Mouse (Mus musculus) heart, embryonic 11.5 days (tissue): Measurements from ENCODE around the gene Grin2b. TPM values are rescaled to one million over a fixed set of nuclear protein-coding genes. Genes with fewer than 3 reads are reported as not detected.

Experiments
- ATAC-seq: fragments of 200-750 bp; cut with Nextera tagmentation; replicated peaks from 2 replicates; pipeline ENCODE4 v1.8.0; 2017; ENCODE audit warnings: moderate library complexity; ENCODE audit not compliant: insufficient number of reproducible peaks, low FRiP score, low TSS enrichment
- H3K27ac ChIP-seq: fragments of 300-500 bp; sonication (generic); 2 replicates; pipeline ENCODE4 v1.5.1; 2014; ENCODE audit warnings: mild to moderate bottlenecking, low read depth, low read length
- H3K27me3 ChIP-seq: fragments of 300-500 bp; sonication (generic); 2 replicates; pipeline ENCODE4 v1.6.1; 2014; ENCODE audit warnings: mild to moderate bottlenecking, low read length, mixed read lengths; ENCODE audit not compliant: control insufficient read depth, insufficient read depth
- H3K36me3 ChIP-seq: fragments of 300-500 bp; sonication (generic); 2 replicates; pipeline ENCODE4 v1.6.1; 2014; ENCODE audit warnings: mild to moderate bottlenecking, low read length, moderate library complexity, mixed read lengths; ENCODE audit not compliant: control insufficient read depth, insufficient read depth
- H3K4me1 ChIP-seq: fragments of 300-500 bp; sonication (generic); 2 replicates; pipeline ENCODE4 v1.6.1; 2014; ENCODE audit warnings: low read length; ENCODE audit not compliant: control insufficient read depth, insufficient read depth
- H3K4me2 ChIP-seq: fragments of 300-500 bp; sonication (generic); 2 replicates; pipeline ENCODE4 v1.6.1; 2014; ENCODE audit warnings: mild to moderate bottlenecking, moderate library complexity
- H3K4me3 ChIP-seq: fragments of 300-500 bp; sonication (generic); 2 replicates; pipeline ENCODE4 v1.5.1; 2014; ENCODE audit warnings: low read depth, low read length
- H3K9ac ChIP-seq: fragments of 300-500 bp; sonication (generic); 2 replicates; pipeline ENCODE4 v1.6.1; 2014; ENCODE audit warnings: mild to moderate bottlenecking, low read depth, low read length, moderate library complexity
- H3K9me3 ChIP-seq: fragments of 300-500 bp; sonication (generic); replicated peaks from 2 replicates; pipeline ENCODE4 v1.6.1; 2016; ENCODE audit warnings: low read length; ENCODE audit not compliant: control insufficient read depth
- WGBS: fragments of 180-500 bp; shearing (Covaris S2); extraction: QIAGEN DNeasy Blood & Tissue Kit; methylation state at CpG from one replicate; pipeline ENCODE4 v1.1.7; 2014; ENCODE audit not compliant: insufficient replicate concordance; 5-methylcytosine and 5-hydroxymethylcytosine counted together
- polyA plus RNA-seq: library from polyadenylated mRNA; unstranded; fragments of >200 nt; fragmentation: Nextera tagmentation; extraction: Ambion mirVana; gene quantifications from 2 replicates; pipeline ENCODE4 v1.2.1, GENCODE M21; 2014

Grin2b gene
- polyA plus RNA-seq, 1 experiment from 2014 or later, result 0.04 TPM

GRCm38 (mm10) chr6:136122593-136122992 is 50.7 kb downstream of the Grin2b start:
- ATAC-seq, result no peak
- H3K36me3 ChIP-seq, result no peaks in the 10 kb centered on the region
- no peaks in the 10 kb centered on the region for H3K27me3 ChIP-seq
- H3K9ac ChIP-seq, result no peak overlapping the region
- no peaks in the 10 kb centered on the region for H3K4me1 ChIP-seq
- H3K27ac ChIP-seq, result no peak overlapping the region
- WGBS, result 73% methylated on average over 3 of the region's 3 CpGs
- H3K4me3 ChIP-seq, result no peak overlapping the region
- H3K4me2 ChIP-seq, result no peak overlapping the region
- H3K9me3 ChIP-seq, result no peaks in the 10 kb centered on the region

GRCm38 (mm10) chr6:136117390-136117789 is 55.9 kb downstream of the Grin2b start:
- Histone ChIP-seq H3K4me2 (no peak overlapping the region), H3K9me3 (no peaks in the 10 kb centered on the region), H3K4me1 (no peaks in the 10 kb centered on the region), H3K27me3 (no peaks in the 10 kb centered on the region), H3K36me3 (no peaks in the 10 kb centered on the region), H3K4me3 (no peak overlapping the region), H3K9ac (no peak overlapping the region), H3K27ac (no peak overlapping the region)
- no peak for ATAC-seq
- 78% methylated on average over 3 of the region's 3 CpGs for whole genome bisulfite sequencing

DNA sequence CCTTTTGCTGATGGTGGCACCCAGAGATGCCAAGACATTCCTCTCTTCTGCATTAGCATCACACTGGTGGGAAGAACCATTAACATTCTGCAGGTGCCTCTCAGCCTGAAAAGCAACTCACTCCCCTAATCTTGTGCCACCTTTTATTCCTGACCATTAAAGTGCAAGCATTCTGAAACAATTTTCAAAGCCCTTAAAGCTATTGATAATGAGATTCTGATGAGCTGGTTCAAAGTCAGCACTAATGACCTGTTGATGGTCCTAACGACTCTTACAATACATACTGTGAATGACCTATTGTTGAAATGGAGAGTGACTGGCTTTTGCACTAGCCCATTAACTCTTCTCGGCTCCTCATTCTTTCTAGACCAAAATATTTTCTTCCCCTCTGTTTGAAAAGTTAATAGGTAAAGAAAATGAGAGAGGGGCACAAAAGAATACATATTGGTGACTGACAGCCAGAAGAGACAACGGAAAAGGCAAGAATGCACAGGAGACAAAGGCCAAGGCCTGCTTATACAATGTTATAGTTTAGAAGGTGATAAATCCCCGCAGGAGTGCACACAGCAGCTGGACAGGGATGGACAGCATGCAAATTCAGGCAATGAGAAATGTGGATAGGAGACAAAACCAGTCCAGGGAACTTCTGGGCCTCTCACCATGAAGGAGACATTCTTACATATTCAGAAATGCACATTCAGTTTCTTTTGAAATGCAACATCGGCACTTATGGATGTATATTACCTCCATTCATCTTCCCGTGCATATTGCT is 59.5 kb downstream of the Grin2b start:
- no peaks in the 10 kb centered on the region for H3K36me3 ChIP-seq
- H3K9ac ChIP-seq, result no peak overlapping the region
- ATAC-seq, result no peak
- WGBS, result 65% methylated on average over 6 of the region's 6 CpGs
- H3K4me3 ChIP-seq, result no peak overlapping the region
- no peak overlapping the region for H3K4me2 ChIP-seq
- H3K27me3 ChIP-seq, result no peaks in the 10 kb centered on the region
- no peaks in the 10 kb centered on the region for H3K4me1 ChIP-seq
- H3K9me3 ChIP-seq, result no peaks in the 10 kb centered on the region
- no peak overlapping the region for H3K27ac ChIP-seq

DNA sequence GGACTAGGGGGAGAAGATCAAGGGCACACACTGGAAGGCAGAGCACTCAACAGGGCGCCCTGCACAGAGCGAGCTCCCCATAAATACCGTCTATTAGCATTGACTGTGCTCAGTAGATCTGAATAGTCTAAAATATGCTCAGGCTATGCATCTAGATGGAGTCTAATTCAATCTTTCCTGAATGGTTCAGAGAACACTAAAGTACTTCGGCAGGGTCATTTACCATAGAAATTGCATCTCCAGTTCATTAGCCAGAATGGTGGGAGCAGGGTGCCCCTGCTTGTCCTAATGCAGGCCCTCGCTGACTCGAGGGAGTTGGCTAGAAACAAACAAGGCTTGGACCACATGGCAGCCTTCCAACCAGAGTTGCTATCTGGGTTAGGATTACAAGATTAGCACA is 64.1 kb downstream of the Grin2b start:
- H3K27me3 ChIP-seq, result no peaks in the 10 kb centered on the region
- H3K4me3 ChIP-seq, result no peak overlapping the region
- no peak overlapping the region for H3K4me2 ChIP-seq
- 77% methylated on average over 6 of the region's 6 CpGs for WGBS
- no peak overlapping the region for H3K27ac ChIP-seq
- H3K36me3 ChIP-seq, result no peaks in the 10 kb centered on the region
- no peaks in the 10 kb centered on the region for H3K9me3 ChIP-seq
- H3K9ac ChIP-seq, result no peak overlapping the region
- H3K4me1 ChIP-seq, result no peaks in the 10 kb centered on the region
- no peak for ATAC-seq

DNA sequence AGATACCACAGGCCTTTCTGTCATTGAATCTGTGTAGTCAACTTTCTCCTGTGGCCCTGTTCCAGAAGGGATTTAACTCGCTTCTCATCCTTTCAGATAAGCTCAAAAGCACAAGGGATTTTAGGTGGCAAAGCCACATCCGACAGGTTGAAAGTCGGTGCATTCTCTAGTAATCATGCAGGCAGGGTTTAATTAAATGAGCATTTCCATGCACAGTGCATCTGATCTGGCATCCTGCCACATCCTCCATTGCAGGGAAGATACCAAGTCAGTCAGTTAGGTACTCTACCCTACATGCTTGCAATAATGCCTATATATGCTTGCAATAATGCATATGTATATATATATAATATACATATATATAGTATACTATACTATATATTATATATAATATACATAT is 64.8 kb downstream of the Grin2b start:
- 79% methylated on average over 3 of the region's 3 CpGs for WGBS
- Histone ChIP-seq H3K4me3 (no peak overlapping the region), H3K36me3 (no peaks in the 10 kb centered on the region)

DNA sequence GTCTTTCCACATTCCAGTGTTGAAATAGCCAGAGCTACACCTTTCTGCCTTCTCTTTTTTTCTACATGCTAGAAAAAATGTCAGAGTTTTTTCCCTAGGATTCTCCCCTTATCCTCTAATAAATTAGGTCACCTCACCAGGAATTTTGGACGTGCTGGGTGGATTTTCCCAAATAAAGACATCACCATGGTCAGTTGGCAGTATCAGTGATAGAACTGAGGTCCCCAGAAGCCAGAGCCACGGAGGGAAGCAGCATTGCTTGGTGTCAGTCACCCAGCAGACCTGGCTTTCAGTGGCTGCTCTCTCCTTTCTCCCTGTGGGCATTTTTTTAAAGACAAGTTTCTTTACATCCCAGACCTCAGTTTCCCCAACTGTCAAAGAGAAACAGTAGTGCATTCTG is 68.1 kb downstream of the Grin2b start:
- no peak overlapping the region for H3K4me2 ChIP-seq
- no peak for ATAC-seq
- no peaks in the 10 kb centered on the region for H3K27me3 ChIP-seq
- H3K9me3 ChIP-seq, result 0 out of 2 replicates have a peak, but pooled peaks cover 3% of the 10 kb centered on the region
- 67% methylated on average over 2 of the region's 2 CpGs for WGBS
- H3K4me3 ChIP-seq, result no peak overlapping the region
- H3K9ac ChIP-seq, result no peak overlapping the region
- no peaks in the 10 kb centered on the region for H3K36me3 ChIP-seq
- H3K4me1 ChIP-seq, result no peaks in the 10 kb centered on the region
- no peak overlapping the region for H3K27ac ChIP-seq

More for the DNA sequence above, 64.8 kb downstream of the Grin2b start:
- ATAC-seq, result no peak
- H3K9ac ChIP-seq, result no peak overlapping the region
- no peaks in the 10 kb centered on the region for H3K4me1 ChIP-seq
- H3K4me2 ChIP-seq, result no peak overlapping the region
- no peak overlapping the region for H3K27ac ChIP-seq
- H3K9me3 ChIP-seq, result no peaks in the 10 kb centered on the region
- H3K27me3 ChIP-seq, result no peaks in the 10 kb centered on the region

DNA sequence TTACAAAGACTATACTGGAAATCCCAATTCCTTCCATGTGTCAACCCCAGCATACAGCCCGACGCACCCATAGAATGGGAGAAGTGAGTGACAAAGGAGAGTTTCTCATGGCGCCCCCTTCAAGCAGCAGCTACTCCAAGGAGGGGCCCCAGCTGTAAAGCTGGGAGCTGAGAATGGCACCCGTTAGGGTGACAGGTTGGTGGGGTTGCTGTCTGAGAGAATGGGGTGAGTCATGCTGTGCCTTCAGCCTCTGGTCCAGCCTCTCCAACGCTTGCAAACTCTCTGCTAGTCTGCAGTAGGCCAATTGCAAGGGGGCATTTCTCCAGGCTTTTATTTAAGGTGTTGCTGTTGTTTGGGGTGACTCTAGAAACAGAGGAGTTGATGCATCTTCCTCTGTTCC is 73.1 kb downstream of the Grin2b start:
- no peak for ATAC-seq
- Histone ChIP-seq H3K9me3 (0 out of 2 replicates have a peak, but pooled peaks cover 3% of the 10 kb centered on the region), H3K4me1 (no peaks in the 10 kb centered on the region), H3K27ac (no peak overlapping the region), H3K36me3 (no peaks in the 10 kb centered on the region), H3K27me3 (no peaks in the 10 kb centered on the region), H3K4me3 (no peak overlapping the region), H3K9ac (no peak overlapping the region), H3K4me2 (no peak overlapping the region)
- WGBS, result 73% methylated on average over 5 of the region's 5 CpGs

DNA sequence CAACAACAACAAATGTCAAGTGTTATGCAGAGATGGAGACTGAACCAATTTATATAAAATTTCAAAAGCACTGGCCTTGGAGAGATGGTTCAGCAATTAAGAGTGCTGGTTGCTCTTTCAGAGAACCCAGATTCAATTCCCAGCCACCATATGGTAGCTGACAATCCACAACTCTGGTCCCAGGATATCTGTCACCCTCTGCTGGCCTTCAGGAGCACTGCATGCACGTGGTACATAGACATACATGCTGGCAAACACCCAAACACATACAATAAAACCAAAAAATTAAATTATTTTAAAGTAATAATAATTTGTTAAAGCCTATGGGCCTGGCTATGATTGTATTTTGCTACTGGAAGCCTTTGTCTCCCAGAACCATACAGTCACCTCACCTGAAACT is 77.0 kb downstream of the Grin2b start:
- H3K4me1 ChIP-seq, result no peaks in the 10 kb centered on the region
- H3K27ac ChIP-seq, result no peak overlapping the region
- WGBS, result 19% methylated on average over 1 of the region's 1 CpGs
- no peak overlapping the region for H3K4me2 ChIP-seq
- H3K9ac ChIP-seq, result no peak overlapping the region
- H3K9me3 ChIP-seq, result no peaks in the 10 kb centered on the region
- H3K36me3 ChIP-seq, result no peaks in the 10 kb centered on the region
- ATAC-seq, result no peak
- no peaks in the 10 kb centered on the region for H3K27me3 ChIP-seq
- H3K4me3 ChIP-seq, result no peak overlapping the region
